10 mouse cellular contexts compared by ENCODE assay signal in the genomic region with DNA sequence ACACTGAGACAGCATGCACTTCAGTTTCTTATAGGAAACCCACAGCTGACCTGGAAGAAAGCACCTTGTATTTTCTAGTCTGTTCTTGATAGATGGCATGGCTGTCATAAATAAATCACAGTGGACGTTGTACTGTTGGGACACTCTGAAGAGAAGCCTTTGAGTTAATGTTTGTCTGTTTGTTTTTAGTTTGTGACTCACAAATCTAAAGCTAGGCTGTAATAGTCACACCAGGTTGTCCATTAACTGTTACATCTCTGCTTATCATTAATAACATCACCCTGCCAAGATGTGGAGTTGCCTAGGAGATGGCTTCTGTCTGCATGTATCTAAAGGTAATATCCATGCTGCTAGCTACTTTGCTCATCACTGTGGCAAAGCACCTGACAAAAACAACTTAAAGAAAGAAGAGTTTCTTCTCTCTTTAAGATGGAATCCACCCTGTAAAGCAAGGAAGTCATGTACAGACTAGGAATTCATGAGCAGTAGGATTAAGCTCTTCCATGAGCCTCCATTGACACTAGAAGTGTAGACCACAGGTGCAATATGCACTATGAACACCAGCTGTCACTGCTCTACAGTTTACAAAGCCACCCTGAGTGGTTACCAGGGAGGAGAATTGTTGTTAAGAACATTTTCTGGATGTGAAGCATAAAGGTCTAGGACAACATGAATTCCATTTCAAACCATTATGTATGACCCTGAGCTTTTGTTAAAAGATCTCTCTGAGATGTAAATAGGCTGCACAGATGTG. TPM values are rescaled to one million over a fixed set of nuclear protein-coding genes. Genes with fewer than 3 reads are reported as not detected.
DNase-seq lines count a peak whose midpoint lies in the region; ATAC-seq and TF ChIP-seq lines count a peak whose summit lies in the region.
"Had no signal": no experiment of that assay in that cellular context is flagged by ENCODE, and none has a peak within 500 bp of the region (broad histone marks: within the 10 kb centered on the region; RNA-seq: fewer than 3 reads in every experiment).

No protein-coding gene starts in this region.

- no peak overlapping the region for H3K9ac ChIP-seq in forebrain, embryonic 12.5 days
- H3K9ac ChIP-seq in forebrain, embryonic 15.5 days (replicated peaks), result no peak overlapping the region
- H3K9ac ChIP-seq in limb, embryonic 14.5 days (ENCODE audit: low read depth, low read length, severe bottlenecking), result no peak overlapping the region
- H3K9ac ChIP-seq: heart, embryonic 15.5 days had no signal

- H3K27ac ChIP-seq in forebrain, embryonic 12.5 days, result no peak overlapping the region
- no peak overlapping the region for H3K27ac ChIP-seq in forebrain, embryonic 15.5 days (replicated peaks)
- H3K27ac ChIP-seq in limb, embryonic 14.5 days (replicated peaks; ENCODE audit: low read depth, low read length), result no peak overlapping the region
- no peak overlapping the region for H3K27ac ChIP-seq in limb, embryonic 10.5 days
- H3K27ac ChIP-seq: heart, embryonic 15.5 days had no signal

- H3K4me2 ChIP-seq in forebrain, embryonic 12.5 days, result no peak overlapping the region
- H3K4me2 ChIP-seq in forebrain, embryonic 15.5 days (replicated peaks), result no peak overlapping the region
- H3K4me2 ChIP-seq in limb, embryonic 14.5 days (replicated peaks; ENCODE audit: low read depth, low read length, severe bottlenecking), result no peak overlapping the region
- H3K4me2 ChIP-seq: heart, embryonic 15.5 days had no signal

- H3K9me3 ChIP-seq in forebrain, embryonic 12.5 days, result no peaks in the 10 kb centered on the region
- H3K9me3 ChIP-seq in forebrain, embryonic 15.5 days, result no peaks in the 10 kb centered on the region
- H3K9me3 ChIP-seq in limb, embryonic 14.5 days (ENCODE audit: control insufficient read depth, low read length), result no peaks in the 10 kb centered on the region
- H3K9me3 ChIP-seq in limb, embryonic 10.5 days (replicated peaks), result no peaks in the 10 kb centered on the region
- H3K9me3 ChIP-seq: heart, embryonic 15.5 days had no signal

- H3K4me1 ChIP-seq in forebrain, embryonic 12.5 days, result peaks cover 4% of the 10 kb centered on the region; the same call in 1 of the 2 replicates
- H3K4me1 ChIP-seq in forebrain, embryonic 15.5 days, result peaks cover 3% of the 10 kb centered on the region; the same call in 1 of the 2 replicates
- H3K4me1 ChIP-seq in limb, embryonic 14.5 days (ENCODE audit: control insufficient read depth, insufficient read depth, low read length), result peaks cover 13% of the 10 kb centered on the region
- H3K4me1 ChIP-seq in limb, embryonic 10.5 days, result peaks cover 7% of the 10 kb centered on the region
- H3K4me1 ChIP-seq: heart, embryonic 15.5 days had no signal

- WGBS in forebrain, embryonic 12.5 days, result 78% methylated on average over 1 of the region's 1 CpGs
- WGBS in forebrain, embryonic 15.5 days, result 93% methylated on average over 1 of the region's 1 CpGs
- WGBS in limb, embryonic 14.5 days, result 40% methylated on average over 1 of the region's 1 CpGs
- WGBS in limb, embryonic 10.5 days, result 58% methylated on average over 1 of the region's 1 CpGs

- ATAC-seq in forebrain, embryonic 12.5 days (ENCODE audit: low FRiP score), result 0 out of 2 replicates have a peak, but pooled peaks have one; percentile 44
- ATAC-seq in forebrain, embryonic 15.5 days (replicated peaks), result no peak
- no peak for ATAC-seq in limb, embryonic 14.5 days (ENCODE audit: low FRiP score, low read depth)
- peak; percentile 61 for ATAC-seq in megakaryocyte progenitor cell, adult 5-6 weeks (replicated peaks; ENCODE audit: poor library complexity)

- no peak overlapping the region for H3K4me3 ChIP-seq in forebrain, embryonic 12.5 days (replicated peaks)
- H3K4me3 ChIP-seq in forebrain, embryonic 15.5 days, result no peak overlapping the region
- H3K4me3 ChIP-seq in limb, embryonic 14.5 days (replicated peaks; ENCODE audit: low read length), result no peak overlapping the region
- H3K4me3 ChIP-seq in limb, embryonic 10.5 days, result no peak overlapping the region
- H3K4me3 ChIP-seq: heart, embryonic 15.5 days had no signal

- H3K27me3 ChIP-seq in forebrain, embryonic 12.5 days, result no peaks in the 10 kb centered on the region
- no peaks in the 10 kb centered on the region for H3K27me3 ChIP-seq in forebrain, embryonic 15.5 days
- no peaks in the 10 kb centered on the region for H3K27me3 ChIP-seq in limb, embryonic 14.5 days (ENCODE audit: control insufficient read depth, insufficient read depth, low read length)
- no peaks in the 10 kb centered on the region for H3K27me3 ChIP-seq in limb, embryonic 10.5 days (ENCODE audit: low read depth, poor library complexity, severe bottlenecking)
- H3K27me3 ChIP-seq: heart, embryonic 15.5 days had no signal

- H3K36me3 ChIP-seq in forebrain, embryonic 12.5 days (replicated peaks), result no peaks in the 10 kb centered on the region
- no peaks in the 10 kb centered on the region for H3K36me3 ChIP-seq in forebrain, embryonic 15.5 days
- H3K36me3 ChIP-seq in limb, embryonic 14.5 days (ENCODE audit: control insufficient read depth, insufficient read depth, low read length), result no peaks in the 10 kb centered on the region
- no peaks in the 10 kb centered on the region for H3K36me3 ChIP-seq in limb, embryonic 10.5 days
- H3K36me3 ChIP-seq: heart, embryonic 15.5 days had no signal

- TF ChIP-seq POLR2A in limb, embryonic 14.5 days (IDR thresholded peaks at IDR 0.05; ENCODE audit: borderline replicate concordance, extremely low read depth, insufficient read depth, insufficient read length), result no peak

- peak; percentile 42 for DNase-seq in limb, embryonic 14.5 days (ENCODE audit: low spot score)
- DNase-seq in limb, embryonic 10.5 days (ENCODE audit: low spot score), result no peak
- DNase-seq in NIH3T3 (ENCODE audit: low read depth), result peak; percentile 55
- DNase-seq in spleen, postnatal 14 days (ENCODE audit: low spot score in 2 of 2), result no peak
- DNase-seq in Muller cell, postnatal 12 days (ENCODE audit: inconsistent ontology term), result no peak
- DNase-seq: lung, postnatal 14 days had no signal

RNA-seq across cellular contexts. Expression of gene Mmadhc, which starts 8.4 kb away (rescaled TPM):
- 145 and 152 TPM in 2 replicates for polyA plus RNA-seq in forebrain, embryonic 12.5 days (2016; fragmentation: Nextera tagmentation; extraction: Ambion mirVana)
- 155 and 164 TPM in 2 replicates for polyA plus RNA-seq in forebrain, embryonic 15.5 days (2015; fragmentation: Nextera tagmentation; extraction: Ambion mirVana)
- polyA plus RNA-seq in limb, embryonic 14.5 days (2012; rRNA removed), result 108 and 110 TPM in 2 replicates
- polyA plus RNA-seq in limb, embryonic 14.5 days (2014; fragmentation: Nextera tagmentation; extraction: Ambion mirVana), result 167 and 175 TPM in 2 replicates
- 169 and 179 TPM in 2 replicates for polyA plus RNA-seq in limb, embryonic 10.5 days (2016; fragmentation: Nextera tagmentation; extraction: Ambion mirVana)
- total RNA-seq in megakaryocyte progenitor cell, adult 5-6 weeks (2015), result 97.9 and 108 TPM in 2 replicates
- 72.5 and 87.2 TPM in 2 replicates for total RNA-seq in megakaryocyte progenitor cell, adult 5-6 weeks (2017)

Comparison
In these comparisons a context has a peak if more than half of its experiments do, and no peak if none do; other contexts are left out.
1. ATAC-seq: peak in forebrain, embryonic 12.5 days (single experiment) and megakaryocyte progenitor cell, adult 5-6 weeks (single experiment); none in forebrain, embryonic 15.5 days (single experiment) and limb, embryonic 14.5 days (single experiment).
2. DNase-seq: peak in limb, embryonic 14.5 days (single experiment) and NIH3T3 (single experiment); none in limb, embryonic 10.5 days (single experiment), spleen, postnatal 14 days (0 of 2) and Muller cell, postnatal 12 days (single experiment).